Mouse (Mus musculus): Measurements from ENCODE around the gene Glra4.

GRCm38 (mm10) chrX:136773035-136773434, 6.9 kb downstream of the Glra4 start:
- TF ChIP-seq CTCF (conservative IDR thresholded peaks at IDR 0.05 in 1 of 2, IDR thresholded peaks at IDR 0.05 in 1 of 2; ENCODE audit: low read depth in 2 of 2, low read length in 2 of 2) (no peak), MAZ (IDR thresholded peaks at IDR 0.05; ENCODE audit: low read depth, low read length) (no peak), ZC3H11A (IDR thresholded peaks at IDR 0.05; ENCODE audit: low read depth, low read length) (no peak), POLR2A (IDR thresholded peaks at IDR 0.05; ENCODE audit: low read depth, low read length) (no peak), JUND (conservative IDR thresholded peaks at IDR 0.05; ENCODE audit: low read depth, low read length) (no peak), USF1 (IDR thresholded peaks at IDR 0.05; ENCODE audit: low read depth, low read length) (no peak), MAX (IDR thresholded peaks at IDR 0.05; ENCODE audit: low read length) (no peak), ZKSCAN1 (IDR thresholded peaks at IDR 0.05; ENCODE audit: borderline replicate concordance, low read depth, low read length) (no peak), HCFC1 (IDR thresholded peaks at IDR 0.05; ENCODE audit: low read depth, low read length) (no peak), EP300 (IDR thresholded peaks at IDR 0.05; ENCODE audit: low read length) (no peak), KAT2A (IDR thresholded peaks at IDR 0.05; ENCODE audit: insufficient replicate concordance, low read length) (no peak)
